Mouse (Mus musculus): ENCODE data around the gene Slit2.
"Not testable (repeated sequence)": the region's sequence is repeated elsewhere in the genome, so short reads cannot be mapped to it uniquely, and the experiment has no call there.

The Slit2 gene

DNA sequence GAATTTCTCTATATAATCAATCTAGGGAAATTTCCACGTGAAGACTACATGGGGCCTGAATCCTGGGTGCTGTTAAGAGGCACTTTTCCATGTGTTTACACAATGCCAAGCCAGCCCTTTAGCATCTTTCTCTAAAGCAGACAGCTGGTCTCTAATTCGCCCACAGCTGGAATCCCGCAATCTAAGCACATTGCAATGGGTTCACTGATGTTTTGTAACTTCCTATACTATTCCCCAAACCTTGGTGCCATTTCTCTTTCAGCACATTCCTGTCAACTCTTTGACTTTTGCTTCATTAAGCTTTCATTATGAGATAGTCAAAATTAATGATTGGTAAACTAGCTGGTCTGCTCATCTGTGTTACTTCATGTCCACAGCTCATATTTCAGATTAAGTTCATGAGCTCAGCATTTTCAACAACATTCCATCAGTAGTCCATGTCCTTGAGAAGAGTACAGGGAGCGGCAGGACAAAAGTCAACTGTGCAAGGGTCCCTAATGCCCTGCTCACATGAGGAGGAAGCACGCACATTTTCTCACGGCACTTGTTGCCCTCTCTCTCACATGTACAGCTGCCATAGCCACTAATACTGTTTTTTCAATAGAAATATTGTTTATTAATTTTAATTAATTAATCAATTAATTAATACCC, 247.6 kb downstream of the Slit2 start:
- CTCF ChIA-PET = no interaction called here

DNA sequence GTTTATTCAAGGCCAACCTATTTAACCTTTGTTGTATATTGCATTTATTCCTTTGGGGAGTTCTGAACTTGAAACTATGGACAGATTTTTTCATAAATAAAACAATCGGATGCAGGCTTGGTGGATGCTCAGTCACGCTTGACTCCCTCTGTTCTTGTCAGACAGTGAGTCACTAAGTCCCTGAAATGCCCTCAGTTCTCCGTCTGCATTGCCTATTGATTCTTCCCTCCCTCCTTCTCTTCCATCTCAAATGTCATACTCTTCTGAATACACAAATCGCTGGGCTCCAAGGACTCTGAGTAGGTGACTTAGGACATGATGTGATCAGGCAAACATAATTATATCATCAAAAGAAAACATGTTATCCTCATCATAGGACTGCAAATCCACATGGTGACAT, 251.8 kb downstream of the Slit2 start:
- CTCF ChIA-PET = no interaction called here

DNA sequence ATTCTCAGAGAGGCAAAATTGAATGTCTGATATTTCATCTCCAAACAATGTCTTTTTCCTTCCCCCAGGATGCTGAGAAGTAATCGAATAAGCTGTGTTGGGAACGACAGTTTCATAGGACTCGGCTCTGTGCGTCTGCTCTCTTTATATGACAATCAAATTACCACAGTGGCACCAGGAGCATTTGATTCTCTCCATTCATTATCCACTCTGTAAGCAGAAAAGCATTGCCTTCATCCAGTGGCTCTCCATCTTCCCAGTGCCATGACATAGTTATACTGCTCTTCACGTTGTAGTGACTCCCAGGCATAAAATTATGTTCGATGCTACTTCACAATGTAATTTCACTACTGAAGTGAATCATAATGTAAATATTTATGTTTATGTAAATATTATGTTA, 252.3 kb downstream of the Slit2 start:
- CTCF ChIA-PET = no interaction called here

DNA sequence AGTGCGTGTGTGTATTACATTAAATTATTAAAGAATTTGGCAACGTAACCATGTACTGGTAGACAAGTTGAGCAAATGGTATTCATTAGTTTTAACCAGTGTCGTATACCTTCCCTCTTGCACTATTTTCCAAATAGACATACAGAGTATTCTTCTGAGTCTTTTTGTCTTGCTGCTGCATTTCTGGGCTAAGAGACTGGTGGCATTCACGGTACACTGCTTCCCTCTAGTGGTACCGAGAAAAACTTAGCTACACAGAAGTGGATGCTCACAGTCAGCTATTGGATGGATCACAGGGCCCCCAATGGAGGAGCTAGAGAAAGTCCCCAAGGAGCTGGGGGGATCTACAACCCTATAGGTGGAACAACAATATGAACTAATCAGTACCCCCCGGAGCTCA, 257.8 kb downstream of the Slit2 start:
- CTCF ChIA-PET = not testable (repeated sequence)

DNA sequence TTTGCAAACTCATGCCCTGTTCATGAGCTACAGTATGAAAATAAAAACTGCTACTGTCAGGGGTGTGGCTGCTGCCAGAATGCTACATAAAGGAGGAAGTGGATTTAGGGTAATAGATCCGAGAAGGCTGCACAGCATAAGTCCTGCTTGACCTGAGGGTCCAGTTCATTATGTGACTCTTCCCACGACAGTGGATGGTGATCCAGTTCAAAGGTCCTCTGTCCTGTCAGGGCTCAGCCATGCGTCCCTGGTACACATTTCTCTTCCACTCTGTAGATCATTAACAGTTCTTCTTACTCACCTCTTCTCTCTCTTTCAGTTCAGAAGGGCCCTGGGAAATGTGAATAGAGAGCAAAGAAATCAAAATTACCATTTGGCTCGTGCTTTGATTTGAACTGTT, 265.4 kb downstream of the Slit2 start:
- CTCF ChIA-PET = no interaction called here

DNA sequence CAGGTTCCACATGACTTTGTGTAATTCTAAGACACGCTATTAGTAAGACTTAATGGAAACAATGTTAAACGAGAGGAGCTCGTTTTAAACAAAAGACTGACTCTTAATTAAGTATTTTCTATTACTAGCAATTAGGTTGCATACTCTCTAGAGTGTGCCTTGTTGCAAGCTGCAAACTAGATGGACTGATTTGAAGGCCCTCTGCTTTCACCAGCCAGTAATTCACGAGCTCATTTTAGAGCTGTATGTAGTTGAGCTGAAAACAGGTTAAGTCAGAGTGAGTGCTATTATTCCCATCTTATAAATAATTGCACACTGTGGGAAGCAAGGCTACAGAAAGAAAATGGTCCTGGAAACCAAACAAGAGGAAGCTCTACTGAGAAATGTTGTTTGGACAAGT, 294.6 kb downstream of the Slit2 start:
- CTCF ChIA-PET = no interaction called here

DNA sequence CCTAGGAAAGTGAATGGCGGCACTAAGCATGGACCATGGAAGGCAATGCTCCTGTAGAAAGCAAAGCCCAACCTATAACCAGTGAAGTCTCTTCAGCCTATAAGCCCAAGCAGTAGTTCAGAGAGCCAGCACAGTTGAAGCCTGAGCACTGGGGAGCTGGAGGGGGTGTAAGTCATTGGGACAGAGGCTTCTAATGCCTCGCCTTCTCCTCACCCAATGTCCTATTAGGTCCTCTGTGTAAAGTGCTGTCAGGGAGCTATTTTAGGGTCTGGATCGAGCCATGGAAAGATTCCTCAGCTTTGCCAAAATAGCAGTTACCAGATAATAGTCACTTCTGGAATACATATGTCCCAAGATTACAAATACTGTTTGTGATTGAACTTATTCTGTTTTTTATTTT, 318.2 kb downstream of the Slit2 start:
- CTCF ChIA-PET = no interaction called here

DNA sequence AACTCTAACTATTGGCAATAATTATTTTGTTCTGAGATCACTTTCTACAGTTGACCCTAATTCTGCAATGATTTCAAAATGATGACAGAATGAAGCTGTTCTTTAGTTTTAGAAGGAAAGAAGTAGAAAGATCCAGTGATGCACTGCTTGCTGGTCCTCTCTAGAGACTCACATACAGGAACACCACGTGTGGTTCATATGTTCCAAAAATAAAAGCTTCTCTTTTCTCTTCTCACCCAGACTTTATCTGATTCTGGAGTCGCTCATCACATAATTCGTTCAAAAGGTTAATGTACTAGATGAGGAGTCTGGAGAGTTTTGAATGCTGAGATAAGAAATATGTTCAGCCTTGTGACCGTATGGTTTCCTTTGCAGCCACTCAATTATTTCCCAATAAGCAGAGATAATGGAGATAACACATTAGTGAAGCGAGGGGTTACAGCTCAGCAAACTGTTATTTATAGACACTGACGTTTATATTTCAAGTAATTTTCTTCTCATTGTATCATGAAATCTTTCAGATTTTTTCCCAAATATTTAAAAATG, 332.2 kb downstream of the Slit2 start:
- CTCF ChIA-PET = no interaction called here

DNA sequence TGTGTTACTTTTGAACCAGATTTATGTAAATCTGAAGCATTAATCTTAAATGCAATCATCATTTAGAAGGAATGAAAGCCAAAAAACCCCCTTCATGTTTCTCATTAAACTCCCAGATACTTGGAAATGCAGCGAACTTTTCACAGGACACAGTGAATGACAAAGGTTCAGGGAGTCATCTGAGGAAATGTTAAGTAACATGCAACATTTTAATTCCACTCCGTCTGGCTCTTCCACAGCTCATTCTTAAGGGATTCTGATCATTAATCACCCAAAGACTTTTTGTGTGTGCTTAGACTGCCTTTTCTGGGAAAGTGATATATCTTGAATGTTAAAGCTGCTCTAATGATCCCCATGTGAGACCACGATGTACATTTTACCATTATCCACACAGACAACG, 337.7 kb downstream of the Slit2 start:
- CTCF ChIA-PET = no interaction called here

DNA sequence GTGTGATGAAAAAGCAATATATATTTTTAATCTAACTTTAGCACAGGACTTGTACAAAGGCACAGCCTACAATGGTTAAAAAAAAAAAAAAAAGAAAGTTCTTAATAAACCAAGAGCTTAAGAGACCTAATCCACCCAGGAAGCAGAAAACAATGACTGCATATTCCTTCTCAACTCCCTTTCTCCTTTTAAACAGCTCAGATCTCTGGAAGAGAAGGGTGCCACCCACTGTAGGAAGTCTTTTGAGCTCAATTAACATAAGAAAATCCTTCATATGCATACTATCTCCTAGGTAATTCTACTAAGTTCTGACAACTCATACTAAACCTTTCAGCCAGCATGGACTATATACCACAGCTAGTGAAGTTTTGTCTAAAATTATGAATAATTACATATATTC, 343.3 kb downstream of the Slit2 start:
- CTCF ChIA-PET = interaction anchor here (0.6 kb wide), 1 partner anchor 28 kb away, joined by 3 read pairs; no protein-coding TSS in a partner anchor

DNA sequence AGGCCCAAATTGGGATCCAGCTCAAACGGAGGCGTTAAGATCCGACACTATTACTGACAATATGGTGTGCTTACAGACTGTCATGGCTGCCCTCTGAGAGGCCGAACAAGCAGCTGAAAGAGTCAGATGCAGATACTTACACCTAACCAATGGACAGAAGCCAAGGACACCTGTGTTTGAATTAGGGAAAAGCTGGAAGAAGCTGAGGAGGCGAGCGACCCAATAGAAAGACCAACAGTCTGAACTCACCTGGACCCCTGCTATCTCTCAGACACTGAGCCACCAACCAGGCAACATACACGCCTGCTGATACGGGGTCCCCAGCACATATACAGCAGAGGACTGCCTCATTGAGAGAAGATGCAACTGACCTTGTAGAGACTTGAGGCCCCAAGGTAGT, 344.7 kb downstream of the Slit2 start, which contains the start of gene 5730480H06Rik:
Gene 5730480H06Rik (plus strand): TSS at position 301 of the 400 bp plus-strand sequence.
- CTCF ChIA-PET = no interaction called here

DNA sequence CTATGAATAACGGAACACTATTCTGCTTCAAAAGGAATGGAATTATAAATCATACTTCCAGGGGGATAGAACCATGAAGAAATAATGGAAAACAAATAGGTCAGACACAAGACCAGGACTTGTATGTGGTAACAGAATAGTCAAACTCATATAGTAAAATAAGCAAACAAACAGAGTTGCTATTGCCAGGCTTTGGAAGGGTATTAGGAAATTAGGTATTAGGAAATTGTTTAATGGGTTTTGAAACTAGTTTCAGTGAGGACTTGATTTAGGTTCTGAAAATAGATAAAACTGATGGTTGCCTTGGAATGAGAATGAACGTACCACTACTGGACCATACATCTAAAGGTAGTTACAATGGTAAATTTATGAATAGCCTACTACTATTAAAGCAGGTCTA, 346.8 kb downstream of the Slit2 start:
- CTCF ChIA-PET = no interaction called here

DNA sequence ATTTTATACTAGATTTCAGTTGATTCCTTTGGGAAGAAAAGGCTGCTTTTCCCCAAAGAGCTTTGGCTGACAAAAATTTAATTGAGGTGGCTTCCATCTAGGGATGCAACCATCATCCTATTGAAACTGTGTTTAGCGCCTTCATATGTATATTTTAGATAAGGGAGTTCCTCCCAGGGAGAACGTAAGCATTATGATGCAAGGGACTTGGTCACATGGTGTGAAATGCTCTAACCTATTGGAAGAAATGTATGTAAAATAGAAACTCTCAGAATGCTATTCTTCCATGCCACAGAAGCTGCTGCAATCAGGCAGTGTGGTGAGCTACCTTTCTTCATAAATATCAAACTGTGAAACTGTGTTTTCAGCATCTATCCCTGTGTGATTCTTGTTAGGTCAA, 347.9 kb downstream of the Slit2 start:
- CTCF ChIA-PET = no interaction called here

DNA sequence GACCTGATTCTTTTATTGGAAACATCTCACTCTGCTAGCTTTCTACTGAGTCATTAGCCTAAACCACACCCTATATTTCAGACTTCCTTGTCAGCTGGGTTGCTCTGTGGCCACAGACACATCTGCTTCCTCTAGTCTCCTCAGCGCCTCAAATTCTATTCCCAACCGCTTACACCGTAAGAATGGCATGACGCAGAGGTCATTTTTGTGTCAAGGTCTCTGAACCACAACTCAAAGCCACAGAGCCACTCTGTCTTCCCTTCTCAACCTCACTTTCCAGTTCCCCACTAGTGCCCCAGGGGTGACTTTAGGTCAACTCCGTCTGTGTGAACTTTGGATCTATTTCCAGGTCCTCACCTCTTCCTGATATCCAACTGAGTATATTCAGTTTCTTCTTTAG, 348.5 kb downstream of the Slit2 start:
- CTCF ChIA-PET = no interaction called here

DNA sequence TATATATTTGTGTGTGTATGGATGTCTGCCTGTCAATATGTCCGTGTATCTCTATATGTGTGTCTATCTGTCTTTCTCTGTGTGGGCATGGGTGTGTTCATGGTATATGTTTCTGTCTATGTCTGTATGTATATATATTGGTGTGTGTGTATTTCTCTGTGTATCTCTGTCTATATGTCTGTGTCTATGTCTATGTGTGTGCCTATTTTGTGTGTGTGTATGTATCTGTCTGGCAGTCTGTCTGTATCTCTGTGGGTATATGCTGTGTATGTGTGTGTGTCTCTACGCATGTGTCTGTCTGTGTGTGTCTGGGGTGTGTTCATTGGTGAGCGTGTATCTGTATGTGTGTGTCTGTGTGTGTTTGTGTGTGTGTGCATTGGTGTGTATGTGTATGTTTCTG, 350.5 kb downstream of the Slit2 start:
- CTCF ChIA-PET = no interaction called here

DNA sequence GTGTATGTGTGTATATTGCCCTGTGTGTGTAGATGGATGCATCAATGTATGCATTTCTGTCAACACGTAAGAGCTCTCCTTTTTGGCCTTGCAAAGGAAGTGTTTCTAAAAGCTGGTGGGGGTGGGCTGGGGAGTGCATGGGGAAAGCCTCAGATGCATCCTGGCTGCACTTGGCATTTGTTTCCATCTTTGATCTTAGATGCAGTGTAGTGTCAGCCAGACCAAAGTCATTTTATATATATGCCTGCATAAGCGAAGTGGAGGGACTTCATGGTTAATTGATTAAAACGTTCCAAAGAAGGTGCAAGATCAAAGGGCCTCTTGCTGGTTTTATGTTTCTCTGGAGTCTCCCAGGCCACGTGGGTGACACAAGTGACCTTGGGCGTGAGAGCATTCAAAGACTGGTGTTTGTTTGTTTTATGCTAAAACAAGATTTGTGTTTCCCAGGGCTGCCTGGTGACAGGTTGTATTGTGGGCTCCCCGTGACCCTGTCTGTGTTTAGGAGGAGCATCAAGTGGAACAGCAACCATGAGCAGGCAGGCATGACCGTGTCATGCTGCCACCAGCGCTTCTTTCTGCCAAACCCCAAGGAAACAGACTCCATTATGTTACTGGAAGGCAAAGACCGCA, 351.1 kb downstream of the Slit2 start:
- CTCF ChIA-PET = no interaction called here

DNA sequence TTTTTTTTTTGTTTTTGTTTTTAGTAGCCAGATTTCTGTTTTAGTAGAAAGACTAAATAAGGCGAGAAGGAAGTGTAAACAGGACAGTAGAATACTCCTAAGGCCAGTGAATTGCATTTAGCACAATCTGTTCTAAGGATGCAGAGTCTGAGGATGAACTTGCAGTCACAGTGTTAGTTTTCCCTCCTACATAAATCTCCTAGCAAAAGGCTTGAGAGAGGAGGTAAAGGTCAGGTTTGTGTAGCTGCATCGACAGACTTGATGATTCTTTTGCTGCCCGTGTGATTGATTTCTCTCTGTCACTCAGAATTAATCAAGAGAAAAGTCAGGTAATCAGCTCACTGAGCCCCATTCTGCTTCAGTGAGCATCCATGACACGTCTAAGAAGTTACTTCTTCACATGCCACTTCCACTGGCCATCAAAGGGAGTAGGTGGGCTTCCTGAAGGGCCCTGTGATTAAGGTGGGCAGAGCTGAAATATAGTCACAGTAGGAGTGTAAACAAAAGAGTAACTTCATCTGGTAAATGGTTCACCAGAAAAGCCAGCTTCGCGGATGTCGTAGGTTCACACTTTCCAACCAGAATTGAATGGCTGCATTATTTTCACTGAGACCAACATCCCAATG, 358.0 kb downstream of the Slit2 start:
- CTCF ChIA-PET = interaction anchor here (0.7 kb wide), 1 partner anchor 63 kb away, joined by 3 read pairs; no protein-coding TSS in a partner anchor

DNA sequence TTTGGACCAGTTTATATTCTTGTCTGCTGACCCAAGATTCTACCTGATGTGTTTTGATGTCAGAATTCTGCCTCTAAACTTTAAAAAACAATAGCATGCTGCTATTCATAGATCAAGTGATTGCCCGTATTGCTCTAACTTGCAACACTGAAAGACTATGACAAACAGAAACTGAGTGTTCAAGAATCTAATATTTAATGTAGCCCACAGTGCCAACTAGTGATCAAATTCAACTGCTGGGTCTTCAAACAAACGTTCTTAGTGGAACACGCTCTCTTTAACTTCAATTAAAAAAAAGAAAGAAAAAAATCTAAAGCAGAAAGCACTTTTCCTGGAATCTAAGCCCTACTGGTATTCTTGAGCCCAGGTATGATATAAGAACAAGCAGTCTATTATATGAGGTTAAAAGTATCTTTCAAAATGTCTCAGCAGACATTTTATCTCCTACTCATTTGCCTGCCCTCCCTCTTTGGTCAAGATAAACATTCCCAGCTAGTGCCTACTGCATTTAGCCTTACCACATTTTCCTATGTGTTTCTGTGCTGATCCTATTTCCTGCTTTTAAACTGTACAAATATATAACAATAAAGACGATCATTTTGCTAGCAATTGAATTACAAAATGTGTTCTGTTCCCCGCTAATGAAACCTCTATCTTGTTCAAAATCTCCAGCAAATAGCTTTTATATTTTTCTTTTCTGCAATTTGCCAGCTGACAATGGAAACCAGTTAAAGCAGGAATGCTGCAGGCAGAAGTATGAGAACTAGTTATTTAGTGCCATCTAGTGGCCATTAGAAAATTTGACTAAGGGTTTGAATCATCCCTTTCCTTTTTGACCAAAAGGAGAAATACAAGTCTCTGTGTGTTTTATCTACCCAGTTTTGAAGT, 362.4 kb downstream of the Slit2 start:
- CTCF ChIA-PET = no interaction called here

DNA sequence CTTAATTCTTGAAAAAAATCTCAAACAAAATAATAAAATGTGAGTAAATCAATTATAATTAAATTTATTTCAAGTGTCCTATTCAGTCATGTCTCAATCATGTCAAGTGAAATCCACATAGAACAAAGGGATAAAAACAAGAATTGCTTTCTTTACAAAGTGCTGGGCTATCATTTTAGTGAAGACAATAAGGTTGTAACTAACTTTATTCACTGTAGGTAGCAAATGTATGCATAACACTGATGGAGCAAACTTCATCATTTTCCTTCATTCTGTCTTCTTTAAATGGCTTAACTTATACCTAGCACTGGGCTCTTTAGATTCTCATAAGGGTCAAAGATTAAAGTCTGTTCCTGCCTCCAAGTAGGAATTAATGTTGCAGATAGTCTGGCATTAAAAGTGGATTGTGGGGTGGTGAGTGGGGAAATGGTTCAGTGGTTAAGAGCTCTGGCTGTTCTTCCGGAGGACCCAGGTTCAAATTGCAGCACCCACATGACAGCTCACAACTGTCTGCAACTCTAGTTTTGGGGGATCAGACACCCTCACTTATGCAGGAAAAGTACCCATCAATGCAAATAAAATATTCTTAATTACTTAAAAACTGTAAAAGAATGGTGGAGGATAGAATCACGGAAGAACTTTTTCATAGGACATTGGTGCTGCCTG, 363.2 kb downstream of the Slit2 start:
- CTCF ChIA-PET = no interaction called here

DNA sequence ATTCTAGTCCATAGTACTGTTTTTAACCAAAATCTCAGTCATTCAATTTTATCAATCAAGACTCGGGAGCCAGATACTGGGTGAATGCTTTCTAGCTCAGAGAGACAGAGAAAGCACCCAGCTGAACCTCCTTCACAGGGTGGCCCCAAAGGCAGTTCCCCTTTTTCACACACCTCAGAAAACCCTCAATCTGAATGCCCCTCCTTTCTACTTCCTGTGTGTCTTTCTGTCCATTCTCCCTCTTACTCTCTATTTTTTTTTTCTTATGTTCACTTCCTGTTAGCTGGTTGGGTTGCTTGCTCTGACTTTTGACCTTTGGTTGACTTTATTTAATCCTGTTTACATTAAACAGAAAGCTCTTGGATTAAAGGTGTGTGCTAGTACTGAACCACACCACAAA, 366.4 kb downstream of the Slit2 start:
- CTCF ChIA-PET = no interaction called here
